Mouse (Mus musculus): Measurements from ENCODE around the gene Ell2.

Ell2 gene

DNA sequence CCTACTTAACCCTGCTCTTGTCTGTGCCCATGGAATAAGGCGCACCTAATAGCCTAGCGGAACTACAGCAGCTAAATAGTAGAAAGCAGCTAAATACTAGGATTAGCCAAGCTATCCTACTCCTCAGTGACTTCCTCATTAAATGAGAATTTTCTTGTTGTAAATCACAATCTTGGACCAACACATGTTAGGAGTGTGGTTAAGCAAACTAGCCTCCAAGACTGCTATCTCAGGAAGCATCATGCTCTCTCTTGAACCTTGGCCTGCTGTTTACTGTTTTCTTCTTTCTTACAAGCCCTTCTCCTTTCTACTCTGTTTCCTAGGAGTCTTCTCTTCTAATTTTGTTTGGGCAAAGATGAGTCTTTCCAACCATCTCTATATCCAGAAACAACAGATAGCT, 110.6 kb downstream of the Ell2 start:
- no peak for DNase-seq (ENCODE audit: low read depth)

DNA sequence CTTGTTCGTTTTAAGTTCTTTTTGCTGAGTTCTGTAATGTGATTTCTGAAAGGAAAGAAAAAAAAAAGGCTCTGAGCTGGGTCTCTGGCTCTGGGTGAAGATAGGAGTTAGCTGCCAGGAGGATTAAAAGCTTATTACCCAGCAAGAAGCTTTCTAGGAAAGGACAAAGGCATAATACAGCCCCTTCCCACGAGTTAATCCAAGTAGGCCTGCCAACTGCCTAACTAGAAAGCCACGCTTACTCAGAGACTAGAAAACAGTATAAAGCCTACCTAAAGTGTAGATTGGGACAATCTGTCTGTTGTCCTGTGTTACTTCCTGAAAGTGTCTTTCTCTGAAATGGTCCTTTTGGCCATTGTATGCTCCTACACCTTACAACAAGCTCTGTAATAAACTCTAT, 111.9 kb downstream of the Ell2 start:
- DNase-seq (ENCODE audit: low read depth), result no peak

GRCm38 (mm10) chr13:75818945-75819706, 112.6 kb downstream of the Ell2 start:
- no peak for DNase-seq (ENCODE audit: low read depth)

- no peak for DNase-seq (ENCODE audit: low read depth)
Observed at GRCm38 (mm10) chr13:75819898-75820297, 113.3 kb downstream of the Ell2 start.

Measured in naive thymus-derived CD4-positive, alpha-beta T cell, adult 2 months (primary cell).